Mouse (Mus musculus) left cerebral cortex, adult 8-10 months (tissue): ENCODE data around the gene Hikeshi. TPM values are rescaled to one million over a fixed set of nuclear protein-coding genes. Genes with fewer than 3 reads are reported as not detected.
A peak's percentile ranks its signal among the peaks of the same experiment; 100 is the strongest.

Experiments
- DNase-seq, 2 experiments: peaks; one replicate each; pipeline ENCODE4 v3.0.0; 2022; ENCODE audit warnings: low spot score in 2 of 2
- total RNA-seq, 4 experiments: library from RNA; stranded (reverse); gene quantifications; 2 replicates each; pipeline ENCODE4 v1.2.4; 2022

Gene Hikeshi
- total RNA-seq = 100 to 1,000 TPM in 2 of 4 experiments, 10 to 100 TPM in 2; 77.0 to 100 (median 90.0) TPM

- peak; percentile 81 to 96 for DNase-seq
These were observed at the start of gene Hikeshi for GRCm38 (mm10) chr7:89940571-89941463. TSS of gene Hikeshi (minus strand) at chr7:89941204.

GRCm38 (mm10) chr7:89984421-89984820 is 43.4 kb upstream of the Hikeshi start:
- no peak for DNase-seq

- DNase-seq = no peak
These were observed 42.4 kb upstream of the Hikeshi start for GRCm38 (mm10) chr7:89983441-89983840.

- DNase-seq = no peak
These were observed 40.6 kb upstream of the Hikeshi start for GRCm38 (mm10) chr7:89981557-89981956.

- peak; percentile 88 to 93 for DNase-seq
These were observed 39.8 kb upstream of the Hikeshi start, which contains the start of gene Eed for GRCm38 (mm10) chr7:89980485-89981422. TSS of gene Eed (minus strand) at chr7:89980983.

- no peak for DNase-seq
These were observed 39.1 kb upstream of the Hikeshi start for GRCm38 (mm10) chr7:89980133-89980484.

GRCm38 (mm10) chr7:89979432-89980130 is 38.6 kb upstream of the Hikeshi start:
- DNase-seq = no peak

- DNase-seq = no peak
These were observed 35.8 kb upstream of the Hikeshi start for GRCm38 (mm10) chr7:89976796-89977195.

GRCm38 (mm10) chr7:89975571-89975970 is 34.6 kb upstream of the Hikeshi start:
- no peak for DNase-seq

GRCm38 (mm10) chr7:89967235-89967634 is 26.2 kb upstream of the Hikeshi start:
- no peak for DNase-seq

- DNase-seq = no peak
These were observed 25.8 kb upstream of the Hikeshi start for GRCm38 (mm10) chr7:89966771-89967170.

GRCm38 (mm10) chr7:89963135-89963534 is 22.1 kb upstream of the Hikeshi start:
- no peak for DNase-seq

GRCm38 (mm10) chr7:89957300-89957699 is 16.3 kb upstream of the Hikeshi start:
- DNase-seq = no peak

GRCm38 (mm10) chr7:89954261-89954660 is 13.3 kb upstream of the Hikeshi start:
- DNase-seq = no peak

- DNase-seq = no peak
These were observed 8.4 kb upstream of the Hikeshi start for GRCm38 (mm10) chr7:89949403-89949802.

- DNase-seq = no peak
These were observed 7.0 kb upstream of the Hikeshi start for GRCm38 (mm10) chr7:89948026-89948425.

- no peak for DNase-seq
These were observed 1.3 kb downstream of the Hikeshi start for GRCm38 (mm10) chr7:89939497-89940353.

- DNase-seq = peak in 1 of 2 experiments; percentile 69
These were observed 17.4 kb downstream of the Hikeshi start for GRCm38 (mm10) chr7:89923441-89924180.

GRCm38 (mm10) chr7:89917776-89918175 is 23.2 kb downstream of the Hikeshi start:
- no peak for DNase-seq

- no peak for DNase-seq
These were observed 24.3 kb downstream of the Hikeshi start for GRCm38 (mm10) chr7:89916711-89917110.
